Mouse (Mus musculus) ES-Bruce4 (cell line): ENCODE measurements around the gene Atp5e.

Experiments used
- CTCF ChIP-seq: IDR thresholded peaks from one replicate; pipeline ENCODE4 v1.8.1; 2011; ENCODE audit warnings: low read depth, low read length
- POLR2A ChIP-seq: IDR thresholded peaks from one replicate; pipeline ENCODE4 v1.8.1; 2011; ENCODE audit warnings: low read length; ENCODE audit not compliant: insufficient read depth

DNA sequence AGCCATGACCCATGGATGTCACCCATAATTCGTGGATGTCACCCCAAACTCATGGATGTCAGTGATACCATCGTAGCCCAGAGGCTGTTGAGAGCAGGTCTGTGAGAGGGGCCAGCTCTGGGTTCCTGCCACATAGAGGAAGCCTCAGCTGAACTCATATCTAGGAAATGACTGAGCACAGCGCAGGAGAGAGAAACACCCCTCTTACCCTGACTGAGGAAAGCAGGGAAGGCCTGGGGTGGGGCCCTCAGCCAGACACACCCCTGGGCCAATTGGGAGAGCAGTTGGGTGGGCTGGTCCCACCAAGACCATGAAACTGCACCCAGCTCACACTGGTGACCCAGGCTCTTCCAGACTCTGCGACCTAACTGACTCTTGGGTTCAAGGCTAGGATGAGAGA lies 13.6 kb downstream of the Atp5e start, which contains the start of gene Tubb1:
- TF ChIP-seq CTCF (no peak), POLR2A (no peak)
